Mouse (Mus musculus) left cerebral cortex, adult 11 months (tissue): ENCODE measurements around the gene Gm43518.

ENCODE experiments used
- DNase-seq: peaks from one replicate; pipeline ENCODE4 v3.0.0; 2022; ENCODE audit warnings: low spot score

Gm43518 gene

GRCm38 (mm10) chr5:123933957-123934591, 6.9 kb downstream of the Gm43518 start:
- DNase-seq: no peak

GRCm38 (mm10) chr5:123935931-123936330, 8.7 kb downstream of the Gm43518 start:
- DNase-seq: no peak

DNA sequence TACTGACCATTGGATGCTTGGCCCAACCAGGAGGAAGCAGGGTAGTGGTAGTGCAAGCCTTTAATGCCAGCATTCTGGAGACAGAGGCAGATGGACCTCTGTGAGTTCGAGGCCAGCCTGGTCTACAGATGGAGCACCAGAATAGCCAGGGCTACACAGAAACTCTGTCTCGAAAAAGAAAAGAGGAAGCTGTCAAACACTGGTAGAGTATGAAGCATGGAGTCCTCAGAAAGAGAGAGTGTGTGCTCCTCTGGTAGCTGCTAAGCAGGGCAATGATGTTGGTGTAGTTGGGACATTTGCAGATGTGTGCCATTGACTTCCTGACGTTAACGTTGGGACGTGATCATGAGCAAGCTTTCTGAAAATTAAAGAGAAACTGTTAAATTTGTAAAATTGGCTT, 11.3 kb downstream of the Gm43518 start:
- no peak for DNase-seq

DNA sequence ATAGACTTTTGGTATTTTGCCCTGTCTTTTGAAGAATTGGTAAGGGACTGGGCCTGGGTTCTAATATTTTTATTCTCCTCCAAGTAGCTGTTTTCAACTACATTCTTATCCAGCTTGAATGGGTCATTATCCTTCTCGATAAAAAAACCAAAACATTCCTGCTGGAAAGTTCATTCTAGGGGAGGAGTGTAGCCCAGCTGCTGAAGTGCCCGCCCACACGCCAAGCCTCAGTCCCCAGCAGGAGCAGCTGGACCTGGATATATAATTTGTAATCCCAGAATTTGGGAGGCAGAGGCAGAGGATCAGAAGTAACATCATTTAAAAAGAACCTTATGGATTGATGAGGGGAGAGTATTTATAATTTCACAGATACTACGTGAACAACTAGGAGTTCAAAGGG, 19.3 kb downstream of the Gm43518 start:
- DNase-seq: no peak

DNA sequence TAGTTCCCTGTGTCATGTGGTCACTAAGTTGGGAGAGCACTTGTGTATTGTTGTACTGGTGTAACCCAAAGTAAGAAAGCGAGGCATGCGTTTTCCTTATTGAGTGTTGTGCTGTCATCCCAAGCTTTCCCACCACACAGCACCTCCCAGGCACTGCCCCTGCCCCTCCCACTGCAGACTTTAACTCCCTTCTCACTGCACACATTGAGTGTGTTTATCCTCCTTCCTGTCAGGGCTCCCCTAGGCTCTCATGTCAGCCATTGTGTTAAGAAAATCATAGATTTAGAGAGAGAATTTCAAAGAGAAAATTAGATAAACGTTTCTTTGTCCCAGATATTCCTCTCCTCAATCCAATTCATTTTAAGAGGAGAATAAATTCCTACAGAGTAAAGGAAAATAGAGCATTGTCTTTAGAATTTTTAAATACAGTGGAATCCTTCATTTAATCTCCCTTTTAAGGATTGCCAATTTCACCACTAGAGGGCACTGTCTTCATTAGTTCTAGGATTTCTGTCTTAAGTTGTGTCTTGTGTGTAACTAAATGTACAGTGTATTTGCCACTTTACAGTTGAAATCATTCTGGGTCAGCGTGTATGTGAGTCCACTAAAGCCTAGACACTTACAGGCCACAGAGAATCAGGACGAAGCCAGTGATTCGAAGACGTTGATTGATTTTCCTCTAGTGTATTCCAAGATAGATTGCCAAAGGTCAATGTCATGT, 20.0 kb downstream of the Gm43518 start:
- no peak for DNase-seq

- DNase-seq: no peak
Measured at GRCm38 (mm10) chr5:123952365-123953045, 25.3 kb downstream of the Gm43518 start.

DNA sequence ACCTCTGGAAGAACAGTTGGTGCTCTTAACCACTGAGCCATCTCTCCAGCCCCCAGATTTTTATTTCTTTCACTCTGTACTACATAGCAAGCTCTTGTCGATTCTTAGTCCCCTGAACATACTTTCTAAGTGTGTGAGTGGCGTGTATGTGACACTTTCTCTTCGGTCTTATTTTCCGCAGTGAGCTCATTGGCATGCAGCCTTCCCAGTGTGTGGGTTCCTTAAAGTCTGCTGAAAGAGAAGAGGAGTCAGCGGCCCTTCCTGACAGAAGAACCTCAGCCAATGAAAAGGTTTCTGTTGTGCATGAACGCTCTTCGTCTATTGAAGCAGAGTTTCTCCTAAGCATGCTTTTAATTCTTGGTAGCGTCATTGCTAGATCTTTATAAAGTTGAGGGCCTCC, 30.0 kb downstream of the Gm43518 start:
- no peak for DNase-seq

DNA sequence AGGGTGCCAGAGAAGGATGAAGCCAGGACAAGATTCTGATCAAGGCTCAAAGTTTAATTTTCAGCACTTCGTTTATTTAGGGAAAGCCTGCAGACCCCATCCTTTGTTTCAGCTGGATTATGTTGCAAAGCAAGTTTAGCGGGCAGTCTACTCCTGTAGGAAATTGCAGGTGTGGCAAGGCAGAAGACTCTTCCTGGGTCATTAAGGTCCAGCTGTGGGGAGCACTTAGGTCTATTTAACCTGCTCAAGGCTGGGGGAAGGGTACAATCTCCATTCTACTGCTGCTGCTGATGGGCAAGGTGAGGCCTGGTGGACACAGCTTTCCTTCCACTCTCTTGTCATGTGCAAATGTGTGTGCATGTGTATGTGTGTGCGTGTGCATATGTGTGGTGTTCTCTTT, 31.8 kb downstream of the Gm43518 start:
- DNase-seq: no peak

DNA sequence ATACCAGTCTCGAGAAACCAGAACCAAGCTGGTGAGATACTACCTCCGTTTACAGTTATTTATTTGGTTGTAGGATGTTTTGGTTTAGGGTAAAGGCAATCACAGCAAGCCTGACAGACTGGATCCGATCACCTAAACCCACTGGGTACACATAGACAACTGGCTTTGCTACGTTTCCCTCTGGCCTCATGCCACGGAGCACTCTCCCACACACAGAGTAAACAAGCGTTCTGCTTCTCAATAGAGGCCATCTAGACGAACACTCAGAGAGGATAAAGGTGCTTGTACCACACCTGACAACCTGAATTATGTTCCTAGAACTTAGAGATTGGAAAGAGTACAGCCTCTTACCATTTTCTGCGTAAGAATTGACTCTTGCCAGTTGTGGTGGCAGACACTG, 32.9 kb downstream of the Gm43518 start:
- no peak for DNase-seq

DNA sequence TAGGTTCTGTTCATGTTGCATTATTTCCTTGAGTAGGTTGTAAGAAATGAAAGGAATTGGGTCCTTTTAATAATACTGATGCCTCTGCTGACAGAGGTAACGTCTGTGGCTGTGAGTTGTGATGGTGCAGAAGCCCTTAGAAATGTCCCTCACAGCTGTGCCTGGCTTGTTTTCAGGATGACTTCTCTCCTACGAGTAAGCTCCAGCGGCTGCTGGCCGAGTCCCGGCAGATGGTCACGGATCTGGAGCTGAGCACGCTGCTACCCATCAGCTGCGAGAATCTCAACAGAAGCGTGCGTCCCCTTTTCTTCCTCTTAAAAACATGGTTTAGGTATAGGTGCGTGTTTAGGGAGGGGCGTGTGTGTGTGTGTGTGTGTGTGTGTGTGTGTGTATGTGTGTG, 33.8 kb downstream of the Gm43518 start:
- no peak for DNase-seq

GRCm38 (mm10) chr5:123964208-123964607, 37.0 kb downstream of the Gm43518 start:
- no peak for DNase-seq

GRCm38 (mm10) chr5:123966759-123967158, 39.5 kb downstream of the Gm43518 start:
- no peak for DNase-seq

DNA sequence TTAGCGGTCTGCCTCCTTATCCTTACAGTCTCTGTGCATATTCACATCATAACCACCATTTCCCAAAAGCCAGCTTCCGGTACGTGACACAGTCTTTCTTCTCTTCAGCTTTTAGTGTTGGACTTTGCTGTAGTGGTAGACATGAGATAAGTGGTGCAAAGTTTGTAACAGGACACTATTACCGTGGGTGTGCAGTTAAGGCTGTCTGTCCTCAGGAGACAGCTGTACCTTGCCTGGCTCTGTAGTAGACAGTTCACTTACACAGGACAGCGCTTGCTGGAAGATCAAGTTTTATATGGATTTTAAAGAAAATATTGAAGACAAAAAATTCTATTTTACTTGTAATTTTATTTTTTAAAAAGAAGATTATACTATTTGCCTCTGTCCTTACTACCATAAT, 41.2 kb downstream of the Gm43518 start:
- DNase-seq: no peak

DNA sequence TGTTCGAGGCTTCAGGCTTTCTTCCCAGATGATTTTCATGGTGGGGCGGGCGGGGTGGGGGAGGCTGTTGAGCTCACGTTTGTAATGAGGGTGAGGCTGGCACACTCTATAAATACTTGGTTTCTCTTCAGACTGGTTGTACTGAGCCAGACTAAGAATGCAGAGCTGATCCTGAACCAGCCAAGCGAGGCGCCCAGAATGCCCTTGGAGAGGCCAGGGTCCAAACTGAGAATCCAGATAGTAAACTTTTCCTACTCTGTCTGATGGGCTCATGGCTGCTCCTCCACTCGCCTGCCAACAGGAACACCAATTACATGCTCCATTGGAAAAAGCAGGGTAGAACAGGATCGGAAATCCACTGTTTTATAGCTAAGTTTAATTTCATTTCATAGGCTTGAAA, 42.0 kb downstream of the Gm43518 start:
- no peak for DNase-seq

- no peak for DNase-seq
Measured at GRCm38 (mm10) chr5:123970576-123970975, 43.4 kb downstream of the Gm43518 start.

DNA sequence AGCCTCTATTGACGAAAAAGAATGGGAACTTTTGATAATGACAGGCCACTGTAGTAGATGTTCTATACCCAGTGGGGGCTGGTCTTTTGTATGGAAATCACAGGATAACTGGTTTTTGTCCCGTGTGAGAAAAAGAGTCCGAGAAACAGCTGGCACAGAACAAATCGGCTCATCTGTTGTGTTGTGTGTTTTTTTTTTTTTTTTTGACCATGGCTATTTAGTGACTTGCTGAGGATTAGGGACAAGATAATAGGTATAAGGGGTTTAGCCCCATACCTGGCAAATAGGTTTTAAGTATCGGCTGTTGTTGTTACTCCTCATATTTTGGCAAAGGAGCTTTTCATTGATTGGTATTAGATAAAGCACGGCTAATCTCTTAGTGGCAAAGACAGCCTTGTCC, 45.2 kb downstream of the Gm43518 start:
- DNase-seq: no peak

DNA sequence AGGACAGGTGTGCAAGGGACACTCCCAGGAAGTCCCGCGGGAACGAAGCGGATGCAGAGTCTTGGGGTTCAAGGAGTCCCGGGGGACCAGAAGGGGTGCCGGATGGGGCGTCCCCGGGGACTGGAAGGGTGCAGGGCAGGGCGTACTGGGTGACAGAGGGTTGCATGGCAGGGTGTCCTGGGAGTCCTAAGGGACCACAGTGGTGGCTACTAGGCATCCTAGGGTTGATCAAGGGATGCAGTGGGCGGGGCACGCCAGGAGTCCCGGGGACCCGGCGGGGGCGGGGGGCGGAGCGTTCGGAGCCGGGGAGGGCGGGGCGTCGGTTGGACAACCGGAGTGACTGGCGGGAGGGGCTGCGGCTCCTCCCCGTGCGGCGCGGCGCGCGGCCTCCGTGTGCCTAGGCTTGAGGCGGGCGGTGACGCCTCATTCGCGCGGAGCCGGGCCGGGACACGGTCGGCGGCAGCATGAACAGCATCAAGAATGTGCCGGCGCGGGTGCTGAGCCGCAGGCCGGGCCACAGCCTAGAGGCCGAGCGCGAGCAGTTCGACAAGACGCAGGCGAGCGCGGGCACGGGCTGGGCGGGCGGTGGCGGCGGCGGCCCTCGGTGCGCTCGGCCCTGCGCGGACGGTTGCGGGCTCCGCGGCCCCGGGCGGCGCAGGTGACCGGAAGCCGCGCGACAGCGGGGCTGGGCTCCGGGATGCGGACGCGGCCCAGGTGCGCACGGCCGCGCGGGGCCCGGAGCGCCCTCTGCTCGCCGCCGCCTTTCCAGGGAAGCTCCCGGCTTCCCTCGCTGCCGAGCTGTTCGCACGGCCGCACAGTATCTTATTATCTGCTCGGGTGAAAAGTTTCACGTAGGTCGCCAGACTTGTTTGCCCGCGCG, 46.3 kb downstream of the Gm43518 start, which contains the start of gene Hip1r:
Hip1r (plus strand) TSS at position 330 of the 880 bp plus-strand sequence.
- DNase-seq: no peak

DNA sequence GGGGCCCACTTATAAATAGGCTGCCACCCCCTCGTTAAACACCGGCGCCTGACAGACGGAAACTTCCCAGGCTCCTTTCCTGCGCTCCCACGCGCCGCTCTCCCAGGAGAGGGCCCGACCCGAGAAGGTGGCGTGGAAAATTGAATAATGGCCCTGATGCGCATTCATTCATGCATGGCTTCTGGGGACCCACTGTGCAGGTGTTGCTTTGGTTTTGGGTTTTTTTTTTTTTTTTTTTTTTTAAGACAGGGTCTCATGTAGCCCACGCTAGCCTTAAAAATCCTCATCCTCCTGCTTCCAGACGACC, 46.9 kb downstream of the Gm43518 start:
- DNase-seq: no peak

DNA sequence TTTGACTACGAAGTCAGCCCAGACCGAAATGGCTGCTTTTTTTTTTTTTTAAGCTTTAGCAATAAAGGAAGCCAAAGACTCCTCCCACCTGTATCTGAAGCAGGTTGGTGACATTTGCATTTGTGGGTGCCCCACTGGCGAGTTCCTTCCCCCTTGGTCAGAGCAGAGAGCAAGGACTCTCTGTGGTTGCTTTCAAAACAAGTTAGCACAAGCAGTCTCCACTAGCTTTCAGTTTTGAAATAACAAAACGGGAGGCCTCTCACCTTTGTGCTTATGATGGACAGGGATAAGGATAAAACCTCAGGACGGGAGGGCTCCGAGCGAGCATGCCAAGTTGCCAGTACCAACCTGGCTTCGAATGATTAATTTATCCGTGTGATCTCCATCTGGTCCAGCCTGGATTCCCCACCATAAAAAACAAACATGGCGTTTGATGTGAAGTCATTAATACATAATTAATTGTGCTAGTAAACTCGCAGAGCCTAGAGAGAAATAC, 47.4 kb downstream of the Gm43518 start:
- DNase-seq: no peak

DNA sequence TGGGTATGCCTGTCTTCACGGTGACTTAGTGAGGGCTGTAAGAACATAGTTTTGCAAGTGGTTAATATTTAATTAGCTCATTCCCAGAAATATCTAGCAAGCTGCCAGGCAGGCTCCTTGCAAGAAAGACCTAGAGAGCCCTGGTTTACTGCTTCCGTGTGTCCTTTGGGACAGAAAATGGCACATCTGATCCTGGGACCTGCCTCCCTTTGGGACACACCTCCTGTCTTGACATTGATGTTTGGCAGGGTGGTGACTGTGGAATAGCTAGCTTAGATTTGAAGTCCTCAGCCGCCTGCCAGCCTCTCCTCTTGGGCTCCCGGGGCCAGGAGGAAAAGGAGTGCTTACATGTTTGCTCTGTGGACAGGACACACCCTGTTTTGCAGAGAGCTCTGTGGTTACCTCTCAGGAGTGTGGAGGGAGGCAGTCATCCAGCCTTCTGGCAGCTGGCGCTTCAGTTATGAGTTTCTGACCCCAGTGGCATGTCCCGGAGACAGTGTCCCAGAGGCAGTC, 48.5 kb downstream of the Gm43518 start:
- DNase-seq: no peak

GRCm38 (mm10) chr5:123977231-123977630, 50.0 kb downstream of the Gm43518 start:
- no peak for DNase-seq

DNA sequence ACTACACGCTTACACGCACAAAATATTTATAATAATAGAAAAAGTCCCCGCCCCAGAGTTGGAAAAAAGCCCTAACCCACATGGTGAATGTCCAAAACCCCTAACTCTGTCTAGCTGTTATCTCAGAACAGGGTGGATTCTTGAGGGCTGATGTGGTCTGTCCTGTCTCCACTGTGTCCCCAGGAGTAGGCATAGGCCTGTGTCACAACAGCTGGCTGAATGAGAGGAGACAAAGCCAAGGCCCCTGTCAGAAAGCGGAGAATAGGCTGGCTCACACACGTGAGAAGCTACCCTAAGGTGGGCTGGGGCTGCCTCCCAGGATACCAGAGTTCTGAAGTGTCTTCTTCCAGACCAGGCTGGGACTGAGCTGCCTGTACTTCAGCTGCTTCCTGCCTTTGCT, 50.9 kb downstream of the Gm43518 start:
- DNase-seq: no peak
